Comparison of ENCODE assay signal across 12 mouse cellular contexts in the genomic region with DNA sequence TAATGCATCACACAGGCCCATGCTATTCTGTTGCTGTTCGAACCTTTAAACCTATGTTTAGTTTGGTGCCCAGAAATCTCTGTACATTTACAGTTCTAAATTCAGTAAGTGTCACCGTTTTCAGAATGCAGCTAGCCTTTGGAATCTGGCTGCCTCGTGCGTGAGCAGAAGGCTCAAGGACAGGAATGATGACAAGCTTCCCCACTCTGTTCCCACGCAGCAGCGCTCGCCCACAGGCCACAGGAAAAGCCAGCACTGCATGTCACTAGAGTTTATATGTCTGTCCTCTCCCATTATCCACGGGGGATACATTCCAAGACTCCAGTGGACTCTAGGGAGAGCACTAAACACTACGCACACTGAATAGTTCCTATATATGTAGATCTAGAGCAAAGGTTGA.
DNase-seq lines count a peak whose midpoint lies in the region.
"Had no signal": no experiment of that assay in that cellular context is flagged by ENCODE, and none has a peak within 500 bp of the region (broad histone marks: within the 10 kb centered on the region; RNA-seq: fewer than 3 reads in every experiment).

No protein-coding gene starts in this region.

- intact Hi-C loops in left cerebral cortex, postnatal 14 days (cut with DNase I), result no loop called here

- peak; percentile 49 to 75 for DNase-seq in frontal cortex, adult 2 months (ENCODE audit: extremely low spot score in 1 of 2, low spot score in 1 of 2)
- DNase-seq in frontal cortex, postnatal 25 days (ENCODE audit: low spot score in 2 of 2), result no peak
- peak; percentile 83 for DNase-seq in right cerebral cortex, adult 18-20 months
- no peak for DNase-seq in right cerebral cortex, postnatal 14 days
- DNase-seq in left cerebral cortex, postnatal 14 days (ENCODE audit: low spot score in 2 of 2), result peak; percentile 44 to 55
- DNase-seq in thymus, adult 18-20 months, result no peak
- DNase-seq in urinary bladder, postnatal 25 days (ENCODE audit: low spot score), result no peak
- DNase-seq: adrenal gland, postnatal 25 days; kidney, adult 2 months; kidney, postnatal 36 days; liver, embryonic 13.5 days; lung, postnatal 10 days had no signal

Comparison
In these comparisons a context has a peak if more than half of its experiments do, and no peak if none do; other contexts are left out.
1. DNase-seq: peak in frontal cortex, adult 2 months (2 of 2), right cerebral cortex, adult 18-20 months (single experiment) and left cerebral cortex, postnatal 14 days (2 of 2); none in frontal cortex, postnatal 25 days (0 of 2), right cerebral cortex, postnatal 14 days (single experiment), thymus, adult 18-20 months (0 of 2) and urinary bladder, postnatal 25 days (single experiment).